Mouse (Mus musculus): ENCODE results near the gene Filip1l. TPM values are rescaled to one million over a fixed set of nuclear protein-coding genes. Genes with fewer than 3 reads are reported as not detected.

Gene Filip1l
- polyA plus RNA-seq, 1 experiment: 3.2 TPM

DNA sequence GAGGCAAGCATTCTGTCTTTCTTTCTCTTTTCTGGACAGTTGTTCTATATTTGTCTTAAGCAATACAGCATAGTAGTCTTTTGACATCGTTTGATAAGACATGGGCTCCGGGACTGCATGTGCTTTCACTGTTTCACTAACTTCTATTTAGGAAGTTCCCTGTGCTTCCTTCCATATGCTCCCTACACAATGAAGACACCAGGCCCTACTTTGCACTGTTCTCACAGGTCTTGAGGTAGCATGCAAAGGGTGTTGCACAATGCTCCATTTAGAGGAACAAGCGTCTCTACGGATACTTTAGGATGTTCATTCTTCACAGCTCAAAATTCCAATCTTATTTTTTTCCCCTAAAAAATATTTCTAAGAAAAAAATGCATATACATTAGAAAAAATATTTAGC lies 151.8 kb downstream of the Filip1l start:
- Histone ChIP-seq H3K27ac (ENCODE audit: insufficient read depth, low read depth, low read length) (no peak overlapping the region), H3K4me3 (ENCODE audit: low read depth, low read length) (no peak overlapping the region), H3K36me3 (ENCODE audit: control insufficient read depth, insufficient read depth, low read length) (no peaks in the 10 kb centered on the region), H3K27me3 (ENCODE audit: control insufficient read depth, insufficient read depth, low read length) (no peaks in the 10 kb centered on the region), H3K4me1 (ENCODE audit: control insufficient read depth, insufficient read depth, insufficient read length, low read length) (peaks cover 5% of the 10 kb centered on the region; the same call in 1 of the 2 replicates)
- 82% methylated on average over 4 of the region's 4 CpGs for WGBS
- TF ChIP-seq POLR2A (IDR thresholded peaks at IDR 0.05; ENCODE audit: low read depth, low read length) (no peak), CTCF (IDR thresholded peaks at IDR 0.05; ENCODE audit: extremely low read depth, insufficient read length, insufficient replicate concordance, low read depth, low read length) (no peak)

GRCm38 (mm10) chr16:57506133-57506532 lies 153.2 kb downstream of the Filip1l start:
- H3K36me3 ChIP-seq (ENCODE audit: control insufficient read depth, insufficient read depth, low read length): no peaks in the 10 kb centered on the region
- WGBS: 51% methylated on average over 6 of the region's 6 CpGs
- peaks cover 2% of the 10 kb centered on the region; the same call in 1 of the 2 replicates for H3K4me1 ChIP-seq (ENCODE audit: control insufficient read depth, insufficient read depth, insufficient read length, low read length)
- TF ChIP-seq CTCF (IDR thresholded peaks at IDR 0.05; ENCODE audit: extremely low read depth, insufficient read length, insufficient replicate concordance, low read depth, low read length) (no peak), POLR2A (IDR thresholded peaks at IDR 0.05; ENCODE audit: low read depth, low read length) (no peak)
- no peak overlapping the region for H3K4me3 ChIP-seq (ENCODE audit: low read depth, low read length)
- no peaks in the 10 kb centered on the region for H3K27me3 ChIP-seq (ENCODE audit: control insufficient read depth, insufficient read depth, low read length)
- no peak overlapping the region for H3K27ac ChIP-seq (ENCODE audit: insufficient read depth, low read depth, low read length)

- H3K27ac ChIP-seq (ENCODE audit: insufficient read depth, low read depth, low read length): peak overlapping the region; percentile 49
- 85% methylated on average over 1 of the region's 1 CpGs for WGBS
- TF ChIP-seq POLR2A (IDR thresholded peaks at IDR 0.05; ENCODE audit: low read depth, low read length) (no peak), CTCF (IDR thresholded peaks at IDR 0.05; ENCODE audit: extremely low read depth, insufficient read length, insufficient replicate concordance, low read depth, low read length) (no peak)
- H3K4me1 ChIP-seq (ENCODE audit: control insufficient read depth, insufficient read depth, insufficient read length, low read length): no peaks in the 10 kb centered on the region; the same call in 1 of the 2 replicates
- H3K4me3 ChIP-seq (ENCODE audit: low read depth, low read length): no peak overlapping the region
- no peaks in the 10 kb centered on the region for H3K27me3 ChIP-seq (ENCODE audit: control insufficient read depth, insufficient read depth, low read length)
- H3K36me3 ChIP-seq (ENCODE audit: control insufficient read depth, insufficient read depth, low read length): no peaks in the 10 kb centered on the region
Observed at GRCm38 (mm10) chr16:57508351-57508750, 155.5 kb downstream of the Filip1l start.

- TF ChIP-seq CTCF (IDR thresholded peaks at IDR 0.05; ENCODE audit: extremely low read depth, insufficient read length, insufficient replicate concordance, low read depth, low read length) (no peak), POLR2A (IDR thresholded peaks at IDR 0.05; ENCODE audit: low read depth, low read length) (no peak)
- Histone ChIP-seq H3K27ac (ENCODE audit: insufficient read depth, low read depth, low read length) (no peak overlapping the region), H3K36me3 (ENCODE audit: control insufficient read depth, insufficient read depth, low read length) (no peaks in the 10 kb centered on the region), H3K4me1 (ENCODE audit: control insufficient read depth, insufficient read depth, insufficient read length, low read length) (no peaks in the 10 kb centered on the region; the same call in 1 of the 2 replicates), H3K27me3 (ENCODE audit: control insufficient read depth, insufficient read depth, low read length) (no peaks in the 10 kb centered on the region), H3K4me3 (ENCODE audit: low read depth, low read length) (no peak overlapping the region)
- WGBS: 83% methylated on average over 3 of the region's 3 CpGs
Observed at GRCm38 (mm10) chr16:57509099-57509498, 156.2 kb downstream of the Filip1l start.

- no peak overlapping the region for H3K4me3 ChIP-seq (ENCODE audit: low read depth, low read length)
- TF ChIP-seq CTCF (IDR thresholded peaks at IDR 0.05; ENCODE audit: extremely low read depth, insufficient read length, insufficient replicate concordance, low read depth, low read length) (no peak), POLR2A (IDR thresholded peaks at IDR 0.05; ENCODE audit: low read depth, low read length) (no peak)
- WGBS: 89% methylated on average over 7 of the region's 7 CpGs
- no peak overlapping the region for H3K27ac ChIP-seq (ENCODE audit: insufficient read depth, low read depth, low read length)
- no peaks in the 10 kb centered on the region for H3K27me3 ChIP-seq (ENCODE audit: control insufficient read depth, insufficient read depth, low read length)
- no peaks in the 10 kb centered on the region for H3K4me1 ChIP-seq (ENCODE audit: control insufficient read depth, insufficient read depth, insufficient read length, low read length)
- no peaks in the 10 kb centered on the region for H3K36me3 ChIP-seq (ENCODE audit: control insufficient read depth, insufficient read depth, low read length)
Observed at GRCm38 (mm10) chr16:57513562-57513961, 160.7 kb downstream of the Filip1l start.

GRCm38 (mm10) chr16:57514371-57514770 lies 161.5 kb downstream of the Filip1l start:
- TF ChIP-seq CTCF (IDR thresholded peaks at IDR 0.05; ENCODE audit: extremely low read depth, insufficient read length, insufficient replicate concordance, low read depth, low read length) (no peak), POLR2A (IDR thresholded peaks at IDR 0.05; ENCODE audit: low read depth, low read length) (no peak)
- Histone ChIP-seq H3K4me3 (ENCODE audit: low read depth, low read length) (no peak overlapping the region), H3K27me3 (ENCODE audit: control insufficient read depth, insufficient read depth, low read length) (no peaks in the 10 kb centered on the region), H3K36me3 (ENCODE audit: control insufficient read depth, insufficient read depth, low read length) (no peaks in the 10 kb centered on the region), H3K4me1 (ENCODE audit: control insufficient read depth, insufficient read depth, insufficient read length, low read length) (no peaks in the 10 kb centered on the region), H3K27ac (ENCODE audit: insufficient read depth, low read depth, low read length) (no peak overlapping the region)
- WGBS: 95% methylated on average over 4 of the region's 4 CpGs

DNA sequence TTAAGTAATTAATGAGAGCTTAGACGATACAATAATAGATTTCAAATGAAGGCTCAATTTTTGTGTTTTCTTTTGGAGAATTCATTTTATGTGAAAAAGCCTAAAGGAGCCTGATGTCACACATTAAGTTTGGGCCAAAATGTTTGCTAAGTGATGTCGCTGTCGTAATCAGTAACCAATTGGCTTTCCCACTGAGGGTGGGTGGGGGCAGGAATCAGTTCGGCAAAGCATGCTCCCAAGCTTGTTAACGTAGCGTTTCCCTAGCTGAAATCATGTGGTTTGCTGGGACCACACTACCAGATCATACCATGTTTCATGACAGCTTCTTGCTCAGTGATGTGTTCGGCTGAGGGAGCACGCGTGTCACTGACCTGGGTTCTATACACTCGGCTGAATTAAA lies 162.7 kb downstream of the Filip1l start:
- Histone ChIP-seq H3K27me3 (ENCODE audit: control insufficient read depth, insufficient read depth, low read length) (no peaks in the 10 kb centered on the region), H3K27ac (ENCODE audit: insufficient read depth, low read depth, low read length) (no peak overlapping the region), H3K4me1 (ENCODE audit: control insufficient read depth, insufficient read depth, insufficient read length, low read length) (peaks cover 3% of the 10 kb centered on the region; the same call in 1 of the 2 replicates), H3K4me3 (ENCODE audit: low read depth, low read length) (no peak overlapping the region), H3K36me3 (ENCODE audit: control insufficient read depth, insufficient read depth, low read length) (no peaks in the 10 kb centered on the region)
- 91% methylated on average over 10 of the region's 10 CpGs for WGBS
- TF ChIP-seq CTCF (IDR thresholded peaks at IDR 0.05; ENCODE audit: extremely low read depth, insufficient read length, insufficient replicate concordance, low read depth, low read length) (no peak), POLR2A (IDR thresholded peaks at IDR 0.05; ENCODE audit: low read depth, low read length) (no peak)
